Mouse (Mus musculus) lung, embryonic 15.5 days (tissue): ENCODE results near the gene Fads2. TPM values are rescaled to one million over a fixed set of nuclear protein-coding genes. Genes with fewer than 3 reads are reported as not detected.
A peak's percentile ranks its signal among the peaks of the same experiment; 100 is the strongest.

Experiments used
- ATAC-seq: fragments of 200-750 bp; cut with Nextera tagmentation; 2 replicates; pipeline ENCODE4 v1.8.0; 2017; ENCODE audit warnings: moderate number of reproducible peaks, borderline replicate concordance; ENCODE audit not compliant: low FRiP score, low TSS enrichment; ENCODE audit errors: extremely low read depth
- H3K27ac ChIP-seq: fragments of 300-500 bp; sonication (generic); 2 replicates; pipeline ENCODE4 v1.5.1; 2015; ENCODE audit warnings: moderate library complexity, mild to moderate bottlenecking, inconsistent platforms
- H3K27me3 ChIP-seq: fragments of 300-500 bp; sonication (generic); 2 replicates; pipeline ENCODE4 v1.6.1; 2015; ENCODE audit warnings: inconsistent platforms
- H3K36me3 ChIP-seq: fragments of 300-500 bp; sonication (generic); 2 replicates; pipeline ENCODE4 v1.6.1; 2015; ENCODE audit warnings: inconsistent platforms
- H3K4me1 ChIP-seq: fragments of 300-500 bp; sonication (generic); 2 replicates; pipeline ENCODE4 v1.6.1; 2015; ENCODE audit warnings: inconsistent platforms
- H3K4me2 ChIP-seq: fragments of 300-500 bp; sonication (generic); 2 replicates; pipeline ENCODE4 v1.6.1; 2015; ENCODE audit warnings: inconsistent platforms, mild to moderate bottlenecking, moderate library complexity
- H3K4me3 ChIP-seq: fragments of 300-500 bp; sonication (generic); 2 replicates; pipeline ENCODE4 v1.5.1; 2015; ENCODE audit warnings: mild to moderate bottlenecking, inconsistent platforms
- H3K9ac ChIP-seq: fragments of 300-500 bp; sonication (generic); 2 replicates; pipeline ENCODE4 v1.6.1; 2015; ENCODE audit warnings: inconsistent platforms
- H3K9me3 ChIP-seq: fragments of 300-500 bp; sonication (generic); 2 replicates; pipeline ENCODE4 v1.6.1; 2016; ENCODE audit warnings: inconsistent platforms
- WGBS: fragments of 180-500 bp; shearing (Covaris S2); methylation state at CpG from one replicate; pipeline ENCODE4 v1.1.7; 2015; 5-methylcytosine and 5-hydroxymethylcytosine counted together
- polyA plus RNA-seq: library from polyadenylated mRNA; unstranded; fragments of >200 nt; fragmentation: Nextera tagmentation; extraction: Ambion mirVana; gene quantifications from 2 replicates; pipeline ENCODE4 v1.2.1, GENCODE M21; 2015

Gene Fads2
- polyA plus RNA-seq, 1 experiment from 2014 or later, result 99.3 TPM

DNA sequence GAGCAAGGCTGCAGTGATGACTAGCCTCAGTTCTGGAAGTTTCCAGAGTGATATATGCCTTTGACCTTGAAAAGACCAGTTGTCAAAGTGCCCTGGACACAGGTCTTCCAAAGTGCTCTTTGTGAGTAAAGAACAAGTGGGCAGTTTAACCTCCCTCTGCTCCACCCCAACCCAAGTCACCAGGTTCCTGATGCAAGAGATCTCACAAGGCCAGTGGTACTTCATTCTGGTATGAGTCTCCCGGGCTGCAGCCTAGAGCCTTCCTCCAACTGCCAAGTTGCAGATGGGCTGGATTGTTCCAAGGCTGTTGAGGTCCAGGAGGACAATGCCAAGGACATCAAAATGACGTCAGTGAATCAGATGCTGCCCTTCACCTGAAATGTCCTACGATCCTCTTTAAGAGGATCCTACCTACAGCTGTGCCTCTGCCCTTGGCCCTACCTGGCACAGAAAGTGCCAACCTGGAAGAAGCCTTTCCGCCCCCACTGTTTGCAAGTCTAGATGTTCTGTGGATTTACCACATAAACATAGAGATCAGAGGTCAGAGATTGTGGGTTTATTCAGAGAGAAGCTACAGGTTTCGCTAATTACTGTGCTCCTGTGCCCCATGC lies 20.6 kb upstream of the Fads2 start:
- no peak overlapping the region for H3K9ac ChIP-seq
- ATAC-seq, result no peak
- 78% methylated on average over 5 of the region's 5 CpGs for WGBS

GRCm38 (mm10) chr19:10116641-10117040 lies 15.1 kb upstream of the Fads2 start:
- Histone ChIP-seq H3K36me3 (no peaks in the 10 kb centered on the region), H3K4me2 (no peak overlapping the region), H3K9me3 (no peaks in the 10 kb centered on the region), H3K9ac (no peak overlapping the region), H3K4me1 (no peaks in the 10 kb centered on the region), H3K4me3 (no peak overlapping the region), H3K27me3 (no peaks in the 10 kb centered on the region), H3K27ac (no peak overlapping the region)
- 55% methylated on average over 3 of the region's 3 CpGs for WGBS
- no peak for ATAC-seq

More for the DNA sequence above, 20.6 kb upstream of the Fads2 start:
- Histone ChIP-seq H3K36me3 (no peaks in the 10 kb centered on the region), H3K4me1 (0 out of 2 replicates have a peak, but pooled peaks cover 5% of the 10 kb centered on the region), H3K27ac (no peak overlapping the region), H3K9me3 (no peaks in the 10 kb centered on the region), H3K27me3 (no peaks in the 10 kb centered on the region), H3K4me2 (no peak overlapping the region), H3K4me3 (no peak overlapping the region)

GRCm38 (mm10) chr19:10115373-10116158 lies 14.0 kb upstream of the Fads2 start:
- Histone ChIP-seq H3K4me2 (no peak overlapping the region), H3K27ac (no peak overlapping the region), H3K9ac (no peak overlapping the region), H3K4me1 (no peaks in the 10 kb centered on the region), H3K9me3 (no peaks in the 10 kb centered on the region), H3K4me3 (no peak overlapping the region), H3K36me3 (no peaks in the 10 kb centered on the region), H3K27me3 (no peaks in the 10 kb centered on the region)
- WGBS, result 72% methylated on average over 6 of the region's 6 CpGs
- no peak for ATAC-seq

GRCm38 (mm10) chr19:10112956-10113355 lies 11.4 kb upstream of the Fads2 start:
- no peaks in the 10 kb centered on the region for H3K4me1 ChIP-seq
- H3K36me3 ChIP-seq, result no peaks in the 10 kb centered on the region
- H3K4me3 ChIP-seq, result no peak overlapping the region
- H3K4me2 ChIP-seq, result no peak overlapping the region
- no peaks in the 10 kb centered on the region for H3K9me3 ChIP-seq
- 64% methylated on average over 4 of the region's 4 CpGs for WGBS
- no peak overlapping the region for H3K27ac ChIP-seq
- H3K27me3 ChIP-seq, result no peaks in the 10 kb centered on the region
- ATAC-seq, result no peak
- H3K9ac ChIP-seq, result no peak overlapping the region

DNA sequence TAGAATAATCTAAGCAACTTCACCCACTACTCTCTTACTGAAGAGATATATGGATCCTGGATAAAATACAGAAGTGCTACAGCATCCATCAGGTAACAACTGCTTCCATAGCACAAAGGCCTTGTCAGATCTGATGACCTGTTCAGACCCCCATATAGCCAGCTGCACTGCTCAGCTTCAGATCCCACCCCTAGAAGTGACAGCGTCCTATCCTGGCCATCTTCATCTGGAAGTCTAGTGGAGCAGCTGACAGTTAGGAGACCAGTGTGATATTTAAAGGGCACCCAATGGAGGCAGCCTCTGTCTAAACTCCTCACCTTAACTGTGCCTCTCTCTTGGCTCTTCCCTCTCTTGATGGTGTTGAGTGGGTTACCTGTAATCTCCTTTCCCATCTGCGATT lies 7.1 kb upstream of the Fads2 start:
- H3K4me2 ChIP-seq, result no peak overlapping the region
- no peaks in the 10 kb centered on the region for H3K4me1 ChIP-seq
- ATAC-seq, result no peak
- H3K36me3 ChIP-seq, result no peaks in the 10 kb centered on the region
- no peak overlapping the region for H3K4me3 ChIP-seq
- no peaks in the 10 kb centered on the region for H3K27me3 ChIP-seq
- 87% methylated on average over 2 of the region's 2 CpGs for WGBS
- H3K9me3 ChIP-seq, result no peaks in the 10 kb centered on the region
- no peak overlapping the region for H3K9ac ChIP-seq
- H3K27ac ChIP-seq, result no peak overlapping the region

DNA sequence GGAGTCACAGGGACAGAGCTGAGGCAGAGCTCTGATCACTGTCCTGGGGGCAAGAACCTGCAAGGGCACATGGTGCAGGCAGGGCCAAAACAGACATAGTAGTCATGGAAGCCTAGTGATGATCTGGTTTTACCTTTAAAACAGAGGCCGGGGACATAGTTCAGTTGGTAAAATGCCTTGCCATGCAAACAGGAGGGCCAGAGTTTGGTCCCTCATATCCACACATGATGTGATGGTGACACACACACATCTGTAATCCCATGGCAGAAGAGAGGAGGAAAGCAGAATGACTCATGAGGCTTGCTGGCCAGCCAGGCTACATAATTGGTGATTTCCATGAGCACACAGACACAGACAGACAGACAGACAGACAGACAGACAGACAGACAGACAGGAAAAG lies 6.6 kb upstream of the Fads2 start:
- 95% methylated on average over 1 of the region's 1 CpGs for WGBS

GRCm38 (mm10) chr19:10107051-10107611 lies 5.6 kb upstream of the Fads2 start:
- H3K4me2 ChIP-seq, result no peak overlapping the region
- no peaks in the 10 kb centered on the region for H3K27me3 ChIP-seq
- no peak overlapping the region for H3K4me3 ChIP-seq
- no peak overlapping the region for H3K27ac ChIP-seq
- WGBS, result 56% methylated on average over 5 of the region's 5 CpGs
- H3K9me3 ChIP-seq, result no peaks in the 10 kb centered on the region
- H3K9ac ChIP-seq, result no peak overlapping the region
- ATAC-seq, result no peak
- 0 out of 2 replicates have a peak, but pooled peaks cover 6% of the 10 kb centered on the region for H3K4me1 ChIP-seq
- no peaks in the 10 kb centered on the region for H3K36me3 ChIP-seq

More for the DNA sequence above, 6.6 kb upstream of the Fads2 start:
- Histone ChIP-seq H3K4me2 (no peak overlapping the region), H3K27me3 (no peaks in the 10 kb centered on the region), H3K9me3 (no peaks in the 10 kb centered on the region), H3K36me3 (no peaks in the 10 kb centered on the region), H3K9ac (no peak overlapping the region), H3K4me3 (no peak overlapping the region), H3K27ac (no peak overlapping the region), H3K4me1 (no peaks in the 10 kb centered on the region)
- no peak for ATAC-seq

DNA sequence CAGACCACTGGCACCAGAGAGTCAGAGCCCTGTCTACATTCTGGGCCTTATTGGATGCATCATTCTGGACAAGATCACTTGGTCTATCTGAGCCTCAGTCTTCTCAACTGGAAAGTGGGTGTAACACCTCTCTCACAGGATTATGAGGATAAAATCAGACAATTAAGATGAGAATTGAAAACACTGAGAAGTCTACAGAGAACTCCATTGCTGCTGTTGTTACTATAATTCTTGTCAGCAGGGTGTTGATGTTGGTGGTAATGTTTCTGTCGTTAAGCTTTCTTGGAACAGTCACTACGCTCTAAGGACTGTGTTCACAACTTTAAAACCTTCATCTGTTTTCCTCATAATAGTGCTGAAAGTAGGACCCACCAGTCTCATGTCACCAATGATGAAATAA lies 5.1 kb upstream of the Fads2 start:
- no peak overlapping the region for H3K9ac ChIP-seq
- 90% methylated on average over 2 of the region's 2 CpGs for WGBS
- no peak overlapping the region for H3K4me2 ChIP-seq
- no peak overlapping the region for H3K4me3 ChIP-seq
- no peak for ATAC-seq
- 0 out of 2 replicates have a peak, but pooled peaks cover 6% of the 10 kb centered on the region for H3K4me1 ChIP-seq
- no peaks in the 10 kb centered on the region for H3K9me3 ChIP-seq
- no peak overlapping the region for H3K27ac ChIP-seq
- no peaks in the 10 kb centered on the region for H3K27me3 ChIP-seq
- H3K36me3 ChIP-seq, result no peaks in the 10 kb centered on the region

- H3K27me3 ChIP-seq, result no peaks in the 10 kb centered on the region
- H3K4me1 ChIP-seq, result peaks cover 10% of the 10 kb centered on the region
- H3K9me3 ChIP-seq, result no peaks in the 10 kb centered on the region
- no peak overlapping the region for H3K4me2 ChIP-seq
- H3K36me3 ChIP-seq, result no peaks in the 10 kb centered on the region
- 78% methylated on average over 10 of the region's 10 CpGs for WGBS
- H3K27ac ChIP-seq, result no peak overlapping the region
- H3K9ac ChIP-seq, result no peak overlapping the region
- no peak for ATAC-seq
- no peak overlapping the region for H3K4me3 ChIP-seq
These were observed 3.5 kb upstream of the Fads2 start for GRCm38 (mm10) chr19:10105034-10105493.

DNA sequence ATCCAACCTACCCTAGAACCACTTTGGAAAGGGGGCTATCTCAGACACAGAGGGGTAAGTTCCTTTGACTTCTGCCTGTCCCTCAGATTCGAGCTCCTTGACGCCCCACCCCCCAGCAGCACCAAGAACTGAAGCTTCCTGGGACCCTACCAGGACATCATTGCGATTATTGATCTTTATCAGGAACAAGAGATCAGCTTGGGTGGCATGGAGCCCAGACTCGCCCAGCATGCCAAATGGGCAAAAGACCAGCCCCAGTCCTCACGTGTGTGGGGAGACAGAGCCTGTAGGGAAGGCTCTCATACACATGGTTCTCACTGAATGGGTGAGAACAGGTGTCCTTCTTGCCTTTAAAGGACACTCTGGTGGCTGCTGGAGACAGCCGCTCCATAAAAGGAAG lies 2.7 kb upstream of the Fads2 start:
- no peak overlapping the region for H3K4me2 ChIP-seq
- H3K9ac ChIP-seq, result no peak overlapping the region
- no peak overlapping the region for H3K27ac ChIP-seq
- H3K4me3 ChIP-seq, result no peak overlapping the region
- H3K36me3 ChIP-seq, result no peaks in the 10 kb centered on the region
- H3K4me1 ChIP-seq, result peaks cover 18% of the 10 kb centered on the region
- no peak for ATAC-seq
- 73% methylated on average over 6 of the region's 6 CpGs for WGBS
- H3K9me3 ChIP-seq, result no peaks in the 10 kb centered on the region
- H3K27me3 ChIP-seq, result no peaks in the 10 kb centered on the region

GRCm38 (mm10) chr19:10102054-10102700 lies 631 bp upstream of the Fads2 start:
- Histone ChIP-seq H3K9me3 (no peaks in the 10 kb centered on the region), H3K4me1 (peaks cover 29% of the 10 kb centered on the region), H3K9ac (peak overlapping the region; percentile 80), H3K36me3 (no peaks in the 10 kb centered on the region), H3K4me2 (peak overlapping the region; percentile 66), H3K27ac (peak overlapping the region; percentile 95), H3K27me3 (no peaks in the 10 kb centered on the region), H3K4me3 (peak overlapping the region; percentile 72)
- 5% methylated on average over 25 of the region's 25 CpGs for WGBS
- no peak for ATAC-seq
